Mouse (Mus musculus) spleen, adult 2 months (tissue): ENCODE data around the gene Pcnx. TPM values are rescaled to one million over a fixed set of nuclear protein-coding genes. Genes with fewer than 3 reads are reported as not detected.

Source experiments
- DNase-seq, 2 experiments: peaks; one replicate each; pipeline versions ENCODE4 v3.0.0 to v3.0.0-alpha.2; 2012 to 2021; ENCODE audit warnings: low spot score in 2 of 2, low read depth in 1 of 2
- H3K27ac ChIP-seq: fragments of 200-500 bp; 2 replicates; pipeline ENCODE4 v1.5.1; 2012; ENCODE audit warnings: low read length, inconsistent platforms; ENCODE audit not compliant: insufficient read depth
- H3K27me3 ChIP-seq: fragments of 200-500 bp; 2 replicates; pipeline ENCODE4 v1.6.1; 2012; ENCODE audit warnings: mild to moderate bottlenecking, moderate library complexity, low read length, inconsistent platforms; ENCODE audit not compliant: control insufficient read depth, insufficient read depth
- H3K36me3 ChIP-seq: fragments of 200-500 bp; 2 replicates; pipeline ENCODE4 v1.6.1; 2012; ENCODE audit warnings: mild to moderate bottlenecking, low read length, inconsistent platforms; ENCODE audit not compliant: control insufficient read depth, insufficient read depth
- H3K4me1 ChIP-seq: fragments of 200-500 bp; 2 replicates; pipeline ENCODE4 v1.6.1; 2011; ENCODE audit warnings: inconsistent platforms; ENCODE audit not compliant: control insufficient read depth, insufficient read depth, insufficient read length
- H3K4me3 ChIP-seq: fragments of 200-500 bp; 2 replicates; pipeline ENCODE4 v1.5.1; 2011; ENCODE audit warnings: mild to moderate bottlenecking, inconsistent platforms; ENCODE audit not compliant: insufficient read depth, insufficient read length; ENCODE audit errors: extremely low read depth
- CTCF ChIP-seq: fragments of 200-500 bp; IDR thresholded peaks from 2 replicates; pipeline ENCODE4 v1.5.1; 2011; ENCODE audit warnings: mild to moderate bottlenecking, inconsistent platforms; ENCODE audit not compliant: insufficient read depth, insufficient read length, insufficient replicate concordance; ENCODE audit errors: extremely low read depth
- POLR2A ChIP-seq: fragments of 200-500 bp; IDR thresholded peaks from 2 replicates; pipeline ENCODE4 v1.6.1; 2011; ENCODE audit warnings: low read depth, low read length, inconsistent platforms
- WGBS: fragments of 180-500 bp; shearing (Covaris S2); methylation state at CpG from one replicate; pipeline ENCODE4 v1.1.7; 2018; 5-methylcytosine and 5-hydroxymethylcytosine counted together
- polyA plus RNA-seq: library from polyadenylated mRNA; depleted of rRNA; stranded (reverse); fragments of >200 nt; gene quantifications from 2 replicates; pipeline ENCODE4 v1.2.3, GENCODE M21; 2012

Pcnx gene
- polyA plus RNA-seq, 1 experiment: 8.4 TPM

GRCm38 (mm10) chr12:81891946-81892345, 32.1 kb downstream of the Pcnx start:
- Histone ChIP-seq H3K4me3 (no peak overlapping the region), H3K36me3 (no peaks in the 10 kb centered on the region), H3K4me1 (no peaks in the 10 kb centered on the region), H3K27me3 (no peaks in the 10 kb centered on the region), H3K27ac (no peak overlapping the region)
- 95% methylated on average over 1 of the region's 1 CpGs for WGBS
- DNase-seq: no peak
- TF ChIP-seq CTCF: no peak
- TF ChIP-seq POLR2A: no peak

GRCm38 (mm10) chr12:81894311-81894710, 34.5 kb downstream of the Pcnx start:
- Histone ChIP-seq H3K4me1 (no peaks in the 10 kb centered on the region), H3K36me3 (no peaks in the 10 kb centered on the region), H3K4me3 (no peak overlapping the region), H3K27ac (no peak overlapping the region), H3K27me3 (no peaks in the 10 kb centered on the region)
- 89% methylated on average over 5 of the region's 5 CpGs for WGBS
- TF ChIP-seq CTCF (no peak), POLR2A (no peak)
- no peak for DNase-seq

GRCm38 (mm10) chr12:81895986-81896385, 36.2 kb downstream of the Pcnx start:
- Histone ChIP-seq H3K27ac (no peak overlapping the region), H3K4me1 (no peaks in the 10 kb centered on the region), H3K36me3 (no peaks in the 10 kb centered on the region), H3K4me3 (no peak overlapping the region), H3K27me3 (no peaks in the 10 kb centered on the region)
- TF ChIP-seq CTCF: no peak
- TF ChIP-seq POLR2A: no peak
- 91% methylated on average over 6 of the region's 6 CpGs for WGBS
- DNase-seq: no peak

GRCm38 (mm10) chr12:81904456-81904855, 44.6 kb downstream of the Pcnx start:
- Histone ChIP-seq H3K27ac (no peak overlapping the region), H3K36me3 (peaks cover 4% of the 10 kb centered on the region), H3K4me1 (no peaks in the 10 kb centered on the region), H3K27me3 (no peaks in the 10 kb centered on the region), H3K4me3 (no peak overlapping the region)
- DNase-seq: no peak
- TF ChIP-seq POLR2A (no peak), CTCF (no peak)
- WGBS: 94% methylated on average over 2 of the region's 2 CpGs

- TF ChIP-seq CTCF (no peak), POLR2A (no peak)
- no peak overlapping the region for H3K27ac ChIP-seq
- no peaks in the 10 kb centered on the region for H3K27me3 ChIP-seq
- 80% methylated on average over 2 of the region's 2 CpGs for WGBS
- peaks cover 4% of the 10 kb centered on the region for H3K36me3 ChIP-seq
- H3K4me3 ChIP-seq: no peak overlapping the region
- no peak for DNase-seq
- no peaks in the 10 kb centered on the region for H3K4me1 ChIP-seq
These were observed 46.0 kb downstream of the Pcnx start for GRCm38 (mm10) chr12:81905865-81906264.

GRCm38 (mm10) chr12:81907741-81908357, 48.0 kb downstream of the Pcnx start:
- Histone ChIP-seq H3K36me3 (peaks cover 4% of the 10 kb centered on the region), H3K27me3 (no peaks in the 10 kb centered on the region), H3K4me3 (no peak overlapping the region), H3K27ac (no peak overlapping the region), H3K4me1 (no peaks in the 10 kb centered on the region)
- no peak for DNase-seq
- 76% methylated on average over 4 of the region's 4 CpGs for WGBS
- TF ChIP-seq POLR2A (no peak), CTCF (no peak)

GRCm38 (mm10) chr12:81910439-81910838, 50.6 kb downstream of the Pcnx start:
- DNase-seq: no peak
- WGBS: 81% methylated on average over 5 of the region's 5 CpGs
- TF ChIP-seq POLR2A (no peak), CTCF (no peak)
- Histone ChIP-seq H3K36me3 (peaks cover 4% of the 10 kb centered on the region), H3K27me3 (no peaks in the 10 kb centered on the region), H3K4me3 (no peak overlapping the region), H3K4me1 (no peaks in the 10 kb centered on the region), H3K27ac (no peak overlapping the region)
